Mouse (Mus musculus) heart, postnatal 36 days (tissue): ENCODE results near the gene Mks1. TPM values are rescaled to one million over a fixed set of nuclear protein-coding genes. Genes with fewer than 3 reads are reported as not detected.

Experiments used
- DNase-seq, 2 experiments: peaks; one replicate each; pipeline ENCODE4 v3.0.0; 2021 to 2022
- intact Hi-C: fragments of 180-260 bp; cut with DNase I; formaldehyde crosslinking; loops from one replicate; pipeline ENCODE4 v1.15.1; 2025
- total RNA-seq, 2 experiments: library from RNA; stranded (reverse); gene quantifications; 2 replicates each; pipeline ENCODE4 v1.2.3; 2021

The Mks1 gene
- total RNA-seq, 2 experiments from 2014 or later, result 1.9 to 3.1 TPM

DNA sequence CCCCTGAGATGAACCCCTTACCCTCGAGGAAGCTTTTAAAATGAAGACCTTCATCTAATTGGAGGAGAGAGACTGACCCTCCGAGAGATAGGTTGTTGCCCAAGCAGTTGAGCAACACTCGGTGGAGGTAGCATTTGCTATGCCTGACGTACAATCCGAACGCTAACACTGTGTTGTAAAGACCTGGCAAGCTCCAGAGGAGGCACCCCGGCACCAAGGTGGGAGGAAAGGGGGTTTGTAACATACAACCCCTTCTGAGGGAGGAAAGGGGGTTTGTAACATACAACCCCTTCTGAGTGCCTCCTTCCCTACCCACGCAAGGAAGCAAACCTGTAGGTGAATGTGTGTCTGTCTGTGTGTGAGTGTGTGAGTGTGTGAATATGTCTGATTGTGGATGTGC lies 18.8 kb downstream of the Mks1 start:
- DNase-seq, result no peak
- intact Hi-C loops, result no loop called here

DNA sequence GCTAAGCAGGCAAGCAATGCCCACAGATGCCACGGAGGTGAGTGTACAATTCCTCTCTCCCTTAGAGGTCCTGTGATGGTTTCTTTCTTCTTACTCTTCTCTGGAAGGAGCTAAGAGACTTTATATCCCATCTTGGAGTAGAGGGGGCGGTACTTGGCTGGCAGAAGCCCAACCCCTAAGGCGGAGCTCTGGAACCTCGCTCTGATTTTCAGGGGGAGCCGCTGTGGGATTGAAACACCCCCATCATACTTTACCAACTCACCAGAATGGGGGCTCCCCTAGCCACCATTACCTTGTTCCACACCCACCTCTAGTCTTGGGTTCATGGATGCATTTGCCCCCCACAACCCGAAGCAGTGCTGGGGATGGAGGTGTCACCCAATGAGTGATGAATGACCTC lies 22.4 kb downstream of the Mks1 start, which contains the start of gene Epx:
TSS of gene Epx (minus strand) at position 101 of the 400 bp plus-strand sequence.
- intact Hi-C loops, result no loop called here
- DNase-seq, result no peak

DNA sequence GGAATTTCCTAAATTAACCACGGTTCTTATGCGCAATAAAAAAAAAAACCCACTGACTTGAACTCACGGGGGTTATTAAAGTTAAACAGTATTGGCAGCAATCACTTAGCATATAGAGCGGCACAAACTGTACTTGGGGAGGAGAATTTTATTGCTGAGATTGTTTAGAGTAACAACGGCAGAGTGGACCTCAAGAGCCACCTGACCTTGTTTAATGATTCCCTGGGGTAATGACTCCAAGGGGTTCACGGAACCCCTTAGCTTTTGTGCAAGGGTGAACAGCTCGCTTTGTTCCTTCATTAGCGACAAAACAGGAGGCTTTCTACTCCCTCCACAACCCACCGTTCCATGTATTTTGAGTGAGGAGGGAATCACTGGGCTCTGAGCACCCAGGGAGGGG lies 26.8 kb downstream of the Mks1 start:
- intact Hi-C loops, result loop anchor here (5.0 kb wide), 1 partner anchor 218 kb away; the partner anchor contains the start of gene Rnf43
- no peak for DNase-seq

DNA sequence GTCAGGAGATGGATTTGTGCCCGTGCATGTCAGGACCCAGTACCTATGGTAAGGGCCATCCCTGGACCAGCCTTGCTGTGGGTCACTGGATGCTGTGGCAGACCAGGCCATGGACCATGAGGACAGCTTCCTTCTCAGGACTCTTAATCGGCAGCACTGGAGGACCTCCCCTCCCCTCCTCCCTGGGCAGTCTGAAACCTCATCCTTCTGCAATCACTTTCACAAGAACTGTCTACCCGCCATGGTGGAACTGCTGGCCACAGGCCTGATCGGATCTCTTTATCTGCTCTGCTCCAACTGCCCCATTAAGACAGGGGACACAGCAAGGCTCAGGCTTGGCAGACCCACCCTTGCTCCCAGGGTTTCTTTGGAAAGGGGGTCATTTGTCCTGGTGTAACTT lies 28.7 kb downstream of the Mks1 start:
- no peak for DNase-seq
- intact Hi-C loops, result loop anchor here (5.0 kb wide), 1 partner anchor 219 kb away; the partner anchor contains the start of gene Rnf43

DNA sequence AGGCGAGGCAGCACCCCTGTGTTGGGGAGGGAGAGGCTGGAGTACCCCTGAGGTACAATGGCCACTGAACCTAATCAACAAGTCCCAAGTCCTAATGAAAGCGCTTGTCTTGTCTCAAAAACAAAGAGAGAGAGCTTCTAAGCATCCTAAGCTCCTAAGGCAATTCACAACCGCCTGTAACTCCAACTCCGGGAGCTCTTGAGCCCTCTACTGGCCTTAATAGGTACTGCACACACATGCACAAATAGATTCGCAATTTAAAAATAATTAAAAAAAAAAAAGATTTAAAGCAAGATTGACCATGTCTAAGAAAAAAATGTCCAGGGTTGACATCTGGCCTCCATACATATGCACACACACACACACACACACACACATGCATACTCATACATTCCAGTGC lies 30.5 kb downstream of the Mks1 start:
- DNase-seq, result no peak
- intact Hi-C loops, result loop anchor here (5.0 kb wide), 1 partner anchor 221 kb away; the partner anchor contains the start of gene Rnf43

DNA sequence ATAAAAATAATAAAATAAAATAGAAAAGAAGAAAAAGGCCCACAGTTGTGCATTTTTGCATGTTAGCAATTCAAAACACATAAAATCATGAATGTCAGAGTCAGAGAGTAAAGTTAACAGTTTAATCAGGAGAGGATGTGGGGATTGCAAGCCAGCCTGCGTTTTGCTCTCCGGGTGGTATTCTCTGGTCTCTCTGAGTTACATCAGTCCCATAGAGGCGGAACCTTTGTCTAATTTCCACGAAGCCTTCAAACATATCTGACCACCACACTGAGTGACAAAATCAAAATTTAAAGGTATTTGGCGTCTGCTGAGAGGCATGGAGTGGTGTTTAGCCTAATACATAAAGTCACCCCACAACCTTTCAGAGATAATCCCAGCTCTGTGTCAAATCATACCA lies 31.8 kb downstream of the Mks1 start:
- intact Hi-C loops, result loop anchor here (5.0 kb wide), 1 partner anchor 223 kb away; the partner anchor contains the start of gene Rnf43
- no peak for DNase-seq

DNA sequence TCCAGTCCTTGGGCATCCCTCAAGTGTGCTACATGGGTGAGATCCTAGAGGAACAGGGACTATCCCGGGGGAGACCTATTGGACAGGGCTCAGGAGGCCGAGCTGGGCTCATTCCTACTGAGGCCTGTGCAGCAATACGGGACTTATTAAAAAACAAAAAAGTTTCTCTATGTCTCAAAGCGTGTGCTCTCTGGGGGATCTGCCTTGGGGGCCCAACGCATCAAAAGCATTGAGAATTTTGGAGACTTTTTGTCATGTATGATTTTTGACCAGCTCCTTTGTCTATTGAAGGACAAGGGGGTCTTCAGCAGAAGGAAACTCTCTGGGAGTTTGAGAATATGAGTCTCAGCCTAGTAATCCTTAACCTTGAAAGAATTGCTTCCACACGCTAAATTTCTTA lies 39.2 kb downstream of the Mks1 start, which contains the start of gene Olfr462:
TSS of gene Olfr462 (minus strand) at position 101 of the 400 bp plus-strand sequence.
- intact Hi-C loops, result no loop called here
- no peak for DNase-seq

DNA sequence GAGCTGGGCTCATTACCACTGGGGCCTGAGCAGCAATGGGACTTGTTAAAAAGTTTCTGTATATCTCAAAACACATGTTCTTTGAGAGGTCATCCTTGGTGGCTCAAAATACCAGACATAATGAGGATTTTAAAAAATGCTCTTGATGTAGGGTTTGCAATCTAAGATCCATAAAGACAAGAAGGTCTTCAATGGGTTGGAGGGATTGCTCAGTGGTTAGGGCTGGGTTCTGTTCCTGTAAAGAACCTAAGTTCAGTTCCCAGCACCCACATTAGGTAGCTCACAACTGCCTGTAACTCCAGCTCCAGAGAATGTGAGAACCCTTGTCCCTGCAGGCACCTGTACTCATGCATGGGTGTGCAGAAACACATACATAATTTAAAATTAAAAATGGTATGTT lies 44.3 kb downstream of the Mks1 start, which contains the start of gene Olfr463:
TSS of gene Olfr463 (minus strand) at position 101 of the 400 bp plus-strand sequence.
- intact Hi-C loops, result no loop called here
- no peak for DNase-seq

DNA sequence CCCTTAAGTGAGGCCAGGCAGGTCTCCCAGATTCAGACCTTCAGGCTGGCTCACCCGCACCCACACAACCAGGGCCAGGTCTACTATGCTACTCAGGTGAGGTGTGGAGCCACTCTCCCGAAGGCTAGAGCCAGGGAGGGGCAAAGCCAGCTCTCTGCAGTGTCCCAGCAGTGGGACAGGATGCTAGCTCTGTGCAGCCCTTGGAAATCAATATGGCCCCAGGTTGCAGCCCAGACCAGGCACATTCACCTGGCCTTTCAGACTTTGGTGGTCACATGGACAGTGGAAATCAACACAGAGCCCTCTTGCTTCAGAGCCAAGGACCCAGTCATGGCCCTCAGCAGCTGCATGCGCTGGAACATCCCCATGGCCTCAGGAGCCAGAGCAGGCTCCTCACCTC lies 51.3 kb downstream of the Mks1 start:
- intact Hi-C loops, result no loop called here
- DNase-seq, result no peak

Other genes starting within 250 kb of the Mks1 start
- not detected for gene Hsf5, start 236.1 kb upstream of the Mks1 start, total RNA-seq
- under 1 TPM; 0.24 to 0.47 TPM for gene Rnf43, start 190.5 kb upstream of the Mks1 start, total RNA-seq
- 10 to 100 TPM; 46.5 to 55.3 TPM for gene Supt4a, start 115.7 kb upstream of the Mks1 start, total RNA-seq
- gene Tspoap1, start 92.7 kb upstream of the Mks1 start, total RNA-seq, result under 1 TPM in 1 of 2 experiments, not detected in 1; 0.08 TPM
- not detected for gene Mpo, start 59.6 kb upstream of the Mks1 start, total RNA-seq
- not detected for gene Lpo, start 24.9 kb upstream of the Mks1 start, total RNA-seq
- gene Epx, start 22.3 kb downstream of the Mks1 start, total RNA-seq, result not detected
- not detected for gene Olfr462, start 39.1 kb downstream of the Mks1 start, total RNA-seq
- gene Olfr463, start 44.2 kb downstream of the Mks1 start, total RNA-seq, result not detected
- gene Olfr464, start 67.8 kb downstream of the Mks1 start, total RNA-seq, result not detected
- 100 to 1,000 TPM; 340 to 392 TPM for gene Dynll2, start 134.3 kb downstream of the Mks1 start, total RNA-seq
- 10 to 100 TPM; 80.2 to 99.7 TPM for gene Srsf1, start 194.2 kb downstream of the Mks1 start, total RNA-seq
- gene Vezf1, start 215.1 kb downstream of the Mks1 start, total RNA-seq, result 10 to 100 TPM; 45.0 to 46.7 TPM
- gene Cuedc1, start 244.8 kb downstream of the Mks1 start, total RNA-seq, result 10 to 100 TPM; 47.9 to 54.2 TPM